Mouse (Mus musculus): ENCODE measurements at regions not wholly inside any gene's neighbourhood (a gene's known extent, or its start where the extent isn't known, plus 50 kb on each side); places are given as distances from the start of the nearest gene placed in this dataset.
A peak's percentile ranks its signal among the peaks of the same experiment; 100 is the strongest.

GRCm38 (mm10) chr17:45812289-45812955 is 78.8 kb upstream of the 1600014C23Rik start:
- Histone ChIP-seq H3K4me1 (peaks cover 10% of the 10 kb centered on the region), H3K9me3 (replicated peaks) (no peaks in the 10 kb centered on the region), H3K4me2 (replicated peaks) (no peak overlapping the region)

GRCm38 (mm10) chr17:45811632-45812221 is 78.1 kb upstream of the 1600014C23Rik start:
- ATAC-seq (ENCODE audit: low FRiP score): no peak
- 81% methylated on average over 11 of the region's 11 CpGs for whole genome bisulfite sequencing
- H3K9me3 ChIP-seq (replicated peaks): no peaks in the 10 kb centered on the region
- no peak overlapping the region for H3K4me2 ChIP-seq (replicated peaks)
- peaks cover 17% of the 10 kb centered on the region for H3K4me1 ChIP-seq
- no peak overlapping the region for H3K9ac ChIP-seq
- no peak overlapping the region for H3K4me3 ChIP-seq
- no peak overlapping the region for H3K27ac ChIP-seq
- H3K36me3 ChIP-seq: no peaks in the 10 kb centered on the region
- peaks cover 3% of the 10 kb centered on the region for H3K27me3 ChIP-seq

More at GRCm38 (mm10) chr17:45812289-45812955, 78.8 kb upstream of the 1600014C23Rik start:
- Histone ChIP-seq H3K4me3 (no peak overlapping the region), H3K9ac (no peak overlapping the region), H3K36me3 (no peaks in the 10 kb centered on the region), H3K27me3 (no peaks in the 10 kb centered on the region; the same call in none of the 2 replicates), H3K27ac (no peak overlapping the region)
- no peak for ATAC-seq (ENCODE audit: low FRiP score)
- 83% methylated on average over 9 of the region's 9 CpGs for WGBS

- WGBS: 89% methylated on average over 6 of the region's 6 CpGs
- no peak overlapping the region for H3K4me2 ChIP-seq (replicated peaks)
- peaks cover 23% of the 10 kb centered on the region for H3K4me1 ChIP-seq
- no peak overlapping the region for H3K9ac ChIP-seq
- H3K4me3 ChIP-seq: no peak overlapping the region
- H3K9me3 ChIP-seq (replicated peaks): no peaks in the 10 kb centered on the region
- H3K36me3 ChIP-seq: no peaks in the 10 kb centered on the region
- H3K27me3 ChIP-seq: peaks cover 15% of the 10 kb centered on the region
- H3K27ac ChIP-seq: no peak overlapping the region
- no peak for ATAC-seq (ENCODE audit: low FRiP score)
These were observed 76.1 kb upstream of the 1600014C23Rik start for GRCm38 (mm10) chr17:45809728-45810127.

DNA sequence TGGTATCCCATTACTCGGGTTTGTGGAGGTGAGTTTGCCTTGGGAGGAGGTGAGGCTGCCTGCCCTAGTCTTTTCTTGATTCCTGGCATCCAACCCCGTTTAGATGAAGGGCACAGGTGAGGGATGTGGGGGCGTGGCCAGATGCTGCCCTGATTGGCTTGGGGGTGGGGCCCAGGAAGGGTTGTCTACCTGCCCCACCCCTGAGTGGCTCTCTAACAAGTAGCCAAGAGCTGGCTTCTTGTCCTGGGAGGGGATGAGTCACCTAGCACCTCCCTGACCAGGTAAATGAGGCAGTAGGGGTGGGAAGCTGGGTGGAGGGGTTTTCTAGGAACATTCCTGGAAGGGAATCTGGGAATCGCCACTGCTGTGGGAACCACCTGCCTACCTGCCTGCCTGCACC is 74.7 kb upstream of the 1600014C23Rik start:
- Histone ChIP-seq H3K4me2 (replicated peaks) (no peak overlapping the region), H3K9me3 (replicated peaks) (no peaks in the 10 kb centered on the region), H3K27me3 (peaks cover 23% of the 10 kb centered on the region), H3K4me1 (peaks cover 24% of the 10 kb centered on the region), H3K4me3 (no peak overlapping the region), H3K27ac (no peak overlapping the region), H3K36me3 (no peaks in the 10 kb centered on the region), H3K9ac (no peak overlapping the region)
- ATAC-seq (ENCODE audit: low FRiP score): no peak
- WGBS: 73% methylated on average over 4 of the region's 4 CpGs

GRCm38 (mm10) chr17:45807452-45807851 is 73.8 kb upstream of the 1600014C23Rik start:
- H3K4me1 ChIP-seq: peaks cover 24% of the 10 kb centered on the region
- H3K36me3 ChIP-seq: no peaks in the 10 kb centered on the region
- no peak overlapping the region for H3K9ac ChIP-seq
- 66% methylated on average over 13 of the region's 13 CpGs for WGBS
- no peak; the same call in 1 of the 2 replicates for ATAC-seq (ENCODE audit: low FRiP score)
- H3K27me3 ChIP-seq: peaks cover 23% of the 10 kb centered on the region
- H3K4me2 ChIP-seq (replicated peaks): no peak overlapping the region
- H3K9me3 ChIP-seq (replicated peaks): no peaks in the 10 kb centered on the region
- no peak overlapping the region for H3K27ac ChIP-seq
- H3K4me3 ChIP-seq: no peak overlapping the region

DNA sequence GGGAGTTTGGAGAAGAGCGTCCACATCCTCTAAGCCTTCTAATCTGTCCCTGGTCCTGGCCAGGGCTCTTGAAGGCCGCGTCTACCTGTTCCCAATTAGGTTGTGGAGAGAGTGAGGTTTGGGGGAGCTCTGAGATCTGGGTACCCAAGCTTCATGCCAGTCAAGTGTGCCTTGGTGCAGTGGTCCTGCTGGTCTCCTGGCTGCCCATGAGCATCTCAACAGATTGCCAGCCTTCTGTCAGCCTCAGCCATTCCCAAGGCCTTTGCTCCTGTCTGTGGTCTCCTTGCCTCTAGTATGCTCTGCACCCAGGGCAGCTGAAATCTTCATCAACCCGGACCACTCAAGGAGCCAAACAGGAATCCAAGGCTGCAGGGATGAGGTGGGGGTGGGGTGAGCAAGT is 73.2 kb upstream of the 1600014C23Rik start:
- WGBS: 69% methylated on average over 4 of the region's 4 CpGs
- H3K4me3 ChIP-seq: no peak overlapping the region
- H3K9ac ChIP-seq: no peak overlapping the region
- H3K27me3 ChIP-seq: peaks cover 23% of the 10 kb centered on the region
- H3K27ac ChIP-seq: no peak overlapping the region
- no peak for ATAC-seq (ENCODE audit: low FRiP score)
- no peaks in the 10 kb centered on the region for H3K36me3 ChIP-seq
- no peak overlapping the region for H3K4me2 ChIP-seq (replicated peaks)
- H3K9me3 ChIP-seq (replicated peaks): no peaks in the 10 kb centered on the region
- H3K4me1 ChIP-seq: peaks cover 24% of the 10 kb centered on the region

DNA sequence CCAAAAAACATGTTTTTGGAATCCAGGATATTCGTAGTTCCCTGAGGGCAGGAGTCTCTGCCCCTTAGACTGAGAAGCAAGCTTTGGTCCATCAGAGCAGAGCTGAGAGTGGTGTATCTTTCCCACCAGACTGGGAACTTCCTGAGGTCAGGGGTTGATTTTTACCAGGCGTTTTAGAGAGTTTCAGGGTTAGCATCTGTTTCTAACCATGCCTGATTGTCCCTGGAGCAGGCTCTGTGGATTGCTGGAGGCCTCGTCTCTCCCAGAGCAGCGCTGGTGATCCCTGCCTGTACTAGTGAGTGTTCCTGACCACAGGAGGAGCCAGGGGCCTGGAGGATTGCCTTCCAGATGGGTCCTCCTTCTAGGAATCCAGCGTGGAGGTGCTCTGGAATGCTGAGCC is 72.8 kb upstream of the 1600014C23Rik start:
- no peak overlapping the region for H3K4me2 ChIP-seq (replicated peaks)
- H3K27me3 ChIP-seq: peaks cover 23% of the 10 kb centered on the region
- H3K27ac ChIP-seq: no peak overlapping the region
- ATAC-seq (ENCODE audit: low FRiP score): no peak
- H3K36me3 ChIP-seq: no peaks in the 10 kb centered on the region
- H3K9me3 ChIP-seq (replicated peaks): no peaks in the 10 kb centered on the region
- no peak overlapping the region for H3K4me3 ChIP-seq
- H3K9ac ChIP-seq: no peak overlapping the region
- WGBS: 46% methylated on average over 5 of the region's 5 CpGs
- H3K4me1 ChIP-seq: peaks cover 24% of the 10 kb centered on the region

GRCm38 (mm10) chr17:45805471-45806082 is 71.9 kb upstream of the 1600014C23Rik start:
- WGBS: 2% methylated on average over 32 of the region's 35 CpGs
- Histone ChIP-seq H3K27ac (no peak overlapping the region), H3K27me3 (peaks cover 23% of the 10 kb centered on the region), H3K4me3 (0 out of 2 replicates have a peak overlapping the region, but pooled peaks have one; percentile 6), H3K4me2 (replicated peaks) (peak overlapping the region; percentile 37), H3K9ac (no peak overlapping the region; the same call in 1 of the 2 replicates), H3K9me3 (replicated peaks) (peaks cover under 1% of the 10 kb centered on the region; the same call in 1 of the 2 replicates), H3K36me3 (no peaks in the 10 kb centered on the region), H3K4me1 (peaks cover 24% of the 10 kb centered on the region)
- ATAC-seq (ENCODE audit: low FRiP score): no peak

GRCm38 (mm10) chr17:45803331-45803730 is 69.7 kb upstream of the 1600014C23Rik start:
- H3K4me2 ChIP-seq (replicated peaks): no peak overlapping the region
- H3K36me3 ChIP-seq: no peaks in the 10 kb centered on the region
- no peak overlapping the region for H3K9ac ChIP-seq
- H3K27me3 ChIP-seq: peaks cover 23% of the 10 kb centered on the region
- H3K27ac ChIP-seq: no peak overlapping the region
- peaks cover 24% of the 10 kb centered on the region for H3K4me1 ChIP-seq
- H3K9me3 ChIP-seq (replicated peaks): peaks cover 5% of the 10 kb centered on the region; the same call in 1 of the 2 replicates
- no peak for ATAC-seq (ENCODE audit: low FRiP score)
- 80% methylated on average over 8 of the region's 8 CpGs for WGBS
- H3K4me3 ChIP-seq: no peak overlapping the region

GRCm38 (mm10) chr17:45802439-45802838 is 68.8 kb upstream of the 1600014C23Rik start:
- 68% methylated on average over 8 of the region's 8 CpGs for WGBS
- no peaks in the 10 kb centered on the region for H3K36me3 ChIP-seq

GRCm38 (mm10) chr17:45799725-45800124 is 66.1 kb upstream of the 1600014C23Rik start:
- Histone ChIP-seq H3K4me3 (no peak overlapping the region), H3K4me2 (replicated peaks) (no peak overlapping the region), H3K27ac (no peak overlapping the region), H3K4me1 (peaks cover 1% of the 10 kb centered on the region; the same call in 1 of the 2 replicates), H3K9me3 (replicated peaks) (peaks cover 5% of the 10 kb centered on the region; the same call in 1 of the 2 replicates), H3K36me3 (no peaks in the 10 kb centered on the region), H3K9ac (no peak overlapping the region), H3K27me3 (peaks cover 8% of the 10 kb centered on the region)
- 83% methylated on average over 1 of the region's 1 CpGs for WGBS
- ATAC-seq (ENCODE audit: low FRiP score): no peak

More at GRCm38 (mm10) chr17:45802439-45802838, 68.8 kb upstream of the 1600014C23Rik start:
- Histone ChIP-seq H3K4me3 (no peak overlapping the region), H3K27ac (no peak overlapping the region), H3K4me2 (replicated peaks) (no peak overlapping the region), H3K9me3 (replicated peaks) (peaks cover 5% of the 10 kb centered on the region; the same call in 1 of the 2 replicates), H3K27me3 (peaks cover 23% of the 10 kb centered on the region), H3K9ac (no peak overlapping the region), H3K4me1 (peaks cover 21% of the 10 kb centered on the region)
- ATAC-seq (ENCODE audit: low FRiP score): no peak

DNA sequence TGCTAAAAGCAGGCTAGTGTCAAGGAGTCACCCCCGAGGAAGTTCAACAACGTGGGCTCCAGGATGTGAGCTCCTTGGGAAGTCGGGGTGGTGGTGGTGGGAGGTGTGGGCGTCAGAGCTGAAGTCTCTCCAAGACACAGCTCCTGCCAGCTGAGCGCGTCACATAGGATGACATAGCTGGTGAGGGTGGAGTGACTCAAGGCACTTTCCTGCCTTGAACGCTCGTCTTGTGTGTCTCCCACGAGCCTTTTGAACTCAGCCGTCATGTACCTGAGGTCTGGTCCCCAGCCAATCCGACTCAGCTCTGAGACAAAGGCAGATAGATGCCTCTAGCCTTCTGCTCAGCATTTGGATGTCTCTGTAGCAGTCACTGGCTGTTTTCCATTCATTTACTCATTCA is 65.4 kb upstream of the 1600014C23Rik start:
- Histone ChIP-seq H3K4me2 (replicated peaks) (no peak overlapping the region), H3K36me3 (no peaks in the 10 kb centered on the region), H3K9me3 (replicated peaks) (peaks cover 5% of the 10 kb centered on the region; the same call in 1 of the 2 replicates), H3K9ac (no peak overlapping the region), H3K4me1 (no peaks in the 10 kb centered on the region), H3K27me3 (0 out of 2 replicates have a peak, but pooled peaks cover under 1% of the 10 kb centered on the region), H3K4me3 (no peak overlapping the region), H3K27ac (no peak overlapping the region)
- 73% methylated on average over 11 of the region's 11 CpGs for WGBS
- ATAC-seq (ENCODE audit: low FRiP score): no peak

All from hindbrain, embryonic 12.5 days (tissue).